Mouse (Mus musculus): ENCODE measurements around the gene Sbp. TPM values are rescaled to one million over a fixed set of nuclear protein-coding genes. Genes with fewer than 3 reads are reported as not detected.

Sbp gene
- total and polyA plus RNA-seq, 3 experiments = not detected

DNA sequence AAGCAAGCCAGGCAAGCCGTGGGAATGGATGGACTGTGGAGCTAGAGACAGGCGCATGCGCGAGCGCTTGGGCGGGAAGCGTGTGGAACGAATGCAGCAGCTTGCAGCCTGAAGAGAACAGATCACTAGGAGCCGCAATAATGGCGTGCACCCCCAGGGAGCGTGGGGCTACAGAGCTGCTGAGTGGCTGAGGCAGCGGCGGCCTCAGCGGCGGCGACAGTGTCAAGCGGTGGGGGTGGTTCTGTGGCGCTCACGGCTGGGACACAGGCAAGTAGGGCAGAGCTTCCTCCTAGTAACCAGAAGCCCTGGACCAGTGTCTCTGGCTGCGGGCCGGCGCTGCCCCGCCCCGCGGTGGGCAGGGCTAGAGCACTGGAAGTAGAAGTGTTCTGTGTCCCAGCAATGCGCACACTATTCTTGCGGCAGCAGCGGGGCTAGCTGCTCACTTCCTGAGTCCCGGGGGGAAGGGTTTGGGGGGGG, 16.9 kb upstream of the Sbp start (continued):
- no peak for TF ChIP-seq USF2 (conservative IDR thresholded peaks at IDR 0.05; ENCODE audit: low read depth, low read length)
- TF ChIP-seq ZNF384 (IDR thresholded peaks at IDR 0.05; ENCODE audit: low read depth, low read length) = no peak
- no peak for TF ChIP-seq KAT2A (IDR thresholded peaks at IDR 0.05; ENCODE audit: insufficient replicate concordance, low read length)
- TF ChIP-seq ELF1 (IDR thresholded peaks at IDR 0.05; ENCODE audit: low read depth, low read length) = peak; percentile 52; the same call in 1 of the 2 replicates

DNA sequence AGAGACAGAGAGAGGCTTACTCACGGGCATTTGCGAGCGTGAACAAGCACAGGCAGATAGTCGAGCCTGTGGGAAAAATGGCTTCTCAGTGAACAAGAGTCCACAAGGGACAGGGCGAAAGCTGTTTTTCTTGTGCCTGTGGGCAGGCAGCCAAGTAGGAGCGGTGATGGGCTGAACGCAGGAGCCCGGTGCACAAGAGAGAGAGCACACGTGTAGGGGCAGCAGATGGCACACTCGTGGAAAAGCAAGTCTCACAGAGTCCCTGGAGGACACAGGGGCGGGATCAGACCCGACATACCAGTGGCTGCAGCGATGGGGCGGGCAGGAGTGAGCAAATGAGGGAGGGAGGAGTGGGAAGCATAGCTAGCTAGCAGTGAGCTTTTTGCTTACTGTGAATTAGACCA, 16.4 kb upstream of the Sbp start:
- in situ Hi-C loops (cut with MboI; ENCODE audit: low pct_ligation_motif_present, low pct_unique_long_range_greater_than_20kb, low sequenced_read_pairs) (no loop called here), dilution Hi-C loops (cut with MboI; ENCODE audit: extremely low pct_ligation_motif_present, extremely low pct_unique_long_range_greater_than_20kb, low sequenced_read_pairs) (no loop called here)
- no peaks in the 10 kb centered on the region for H3K79me2 ChIP-seq (replicated peaks; ENCODE audit: control insufficient read depth, extremely low read depth, insufficient read depth, poor library complexity, severe bottlenecking)
- peak; percentile 65 for DNase-seq (ENCODE audit: extremely low read depth)
- H3K9ac ChIP-seq (ENCODE audit: insufficient read depth, low read depth) = peak overlapping the region; percentile 39
- peaks cover 0 to 10% of the 10 kb centered on the region in 2 experiments; a peak in 2 of 4 replicates for H3K4me1 ChIP-seq (ENCODE audit: control insufficient read depth in 1 of 2, insufficient read depth in 2 of 2)
- H3K9me3 ChIP-seq (replicated peaks; ENCODE audit: low read length) = no peaks in the 10 kb centered on the region
- H3K27ac ChIP-seq (ENCODE audit: insufficient read depth, low read depth) = no peak overlapping the region
- peak overlapping the region; percentile 49 to 61 (median 59) for H3K4me3 ChIP-seq (replicated peaks in 1 of 3; ENCODE audit: low read depth in 2 of 3, low read length in 2 of 3, poor library complexity in 1 of 3)
- H3K36me3 ChIP-seq (replicated peaks in 1 of 2; ENCODE audit: control insufficient read depth in 1 of 2, insufficient read depth in 1 of 2, low read length in 1 of 2) = no peaks in the 10 kb centered on the region
- TF ChIP-seq ZMIZ1 (IDR thresholded peaks at IDR 0.05; ENCODE audit: low read depth, low read length) = no peak
- TF ChIP-seq JUND (conservative IDR thresholded peaks at IDR 0.05; ENCODE audit: low read depth, low read length) = no peak
- TF ChIP-seq CTCF (conservative IDR thresholded peaks at IDR 0.05 in 1 of 2, IDR thresholded peaks at IDR 0.05 in 1 of 2; ENCODE audit: low read depth in 2 of 2, low read length in 2 of 2) = no peak
- no peak for TF ChIP-seq SMC3 (IDR thresholded peaks at IDR 0.05; ENCODE audit: low read depth, low read length)
- TF ChIP-seq HCFC1 (IDR thresholded peaks at IDR 0.05; ENCODE audit: low read depth, low read length) = no peak
- no peak for TF ChIP-seq ZKSCAN1 (IDR thresholded peaks at IDR 0.05; ENCODE audit: borderline replicate concordance, low read depth, low read length)
- no peak for TF ChIP-seq NRF1 (IDR thresholded peaks at IDR 0.05; ENCODE audit: low read depth, low read length)
- TF ChIP-seq POLR2AphosphoS2 (IDR thresholded peaks at IDR 0.05; ENCODE audit: low read depth, low read length) = no peak
- no peak for TF ChIP-seq SIN3A (IDR thresholded peaks at IDR 0.05; ENCODE audit: low read length)
- TF ChIP-seq ETS1 (conservative IDR thresholded peaks at IDR 0.05; ENCODE audit: low read depth, low read length) = no peak
- peak; percentile 45; the same call in 1 of the 2 replicates for TF ChIP-seq MYC (IDR thresholded peaks at IDR 0.05; ENCODE audit: low read depth, low read length)
- no peak for TF ChIP-seq EP300 (IDR thresholded peaks at IDR 0.05; ENCODE audit: low read length)
- no peak for TF ChIP-seq UBTF (IDR thresholded peaks at IDR 0.05; ENCODE audit: low read depth, low read length)
- TF ChIP-seq PAX5 (IDR thresholded peaks at IDR 0.05; ENCODE audit: low read length) = no peak
- TF ChIP-seq KAT2A (IDR thresholded peaks at IDR 0.05; ENCODE audit: insufficient replicate concordance, low read length) = no peak
- TF ChIP-seq POLR2A (IDR thresholded peaks at IDR 0.05; ENCODE audit: low read depth, low read length) = 0 out of 2 replicates have a peak, but pooled peaks have one; percentile 21
- peak; percentile 21; the same call in 1 of the 2 replicates for TF ChIP-seq MAX (IDR thresholded peaks at IDR 0.05; ENCODE audit: low read length)
- no peak; the same call in none of the 2 replicates for TF ChIP-seq MXI1 (IDR thresholded peaks at IDR 0.05; ENCODE audit: low read depth, low read length)
- TF ChIP-seq GABPA (IDR thresholded peaks at IDR 0.05; ENCODE audit: insufficient replicate concordance, low read depth, low read length) = no peak
- TF ChIP-seq USF2 (conservative IDR thresholded peaks at IDR 0.05; ENCODE audit: low read depth, low read length) = no peak
- 0 out of 2 replicates have a peak, but pooled peaks have one; percentile 55 for TF ChIP-seq TBP (conservative IDR thresholded peaks at IDR 0.05; ENCODE audit: low read depth, low read length)
- no peak for TF ChIP-seq RCOR1 (conservative IDR thresholded peaks at IDR 0.05; ENCODE audit: low read depth, low read length)
- no peak for TF ChIP-seq MAZ (IDR thresholded peaks at IDR 0.05; ENCODE audit: low read depth, low read length)
- no peak for TF ChIP-seq MAFK (IDR thresholded peaks at IDR 0.05; ENCODE audit: insufficient replicate concordance, low read length)
- TF ChIP-seq ELF1 (IDR thresholded peaks at IDR 0.05; ENCODE audit: low read depth, low read length) = 0 out of 2 replicates have a peak, but pooled peaks have one; percentile 1
- no peak for TF ChIP-seq RAD21 (IDR thresholded peaks at IDR 0.05; ENCODE audit: low read depth, low read length)
- TF ChIP-seq TCF12 (IDR thresholded peaks at IDR 0.05; ENCODE audit: low read depth, low read length) = no peak
- peak; percentile 58 for TF ChIP-seq BHLHE40 (IDR thresholded peaks at IDR 0.05; ENCODE audit: low read depth, low read length)
- no peak for TF ChIP-seq E2F4 (IDR thresholded peaks at IDR 0.05; ENCODE audit: insufficient replicate concordance, low read depth, low read length)
- TF ChIP-seq IRF4 (IDR thresholded peaks at IDR 0.05; ENCODE audit: low read depth, low read length) = no peak
- TF ChIP-seq USF1 (IDR thresholded peaks at IDR 0.05; ENCODE audit: low read depth, low read length) = no peak
- no peak for TF ChIP-seq ZNF384 (IDR thresholded peaks at IDR 0.05; ENCODE audit: low read depth, low read length)
- H3K27me3 ChIP-seq (replicated peaks) = peaks cover 29% of the 10 kb centered on the region
- H3K4me2 ChIP-seq (ENCODE audit: insufficient read depth, low read depth, poor library complexity, severe bottlenecking) = peak overlapping the region; percentile 79

Measured in CH12.LX (cell line).